Mouse (Mus musculus) cerebellum, adult 2 months (tissue): ENCODE results near the gene Eef2k.

Experiments used
- CTCF ChIP-seq: fragments of 200-500 bp; IDR thresholded peaks from 2 replicates; pipeline ENCODE4 v1.5.1; 2011; ENCODE audit warnings: low read depth, mild to moderate bottlenecking, control low read depth, low read length, moderate library complexity, borderline replicate concordance; ENCODE audit not compliant: insufficient read depth
- POLR2A ChIP-seq: fragments of 200-500 bp; IDR thresholded peaks from 2 replicates; pipeline ENCODE4 v1.6.1; 2011; ENCODE audit warnings: low read length, control low read depth, borderline replicate concordance; ENCODE audit not compliant: insufficient read depth

- no peak for TF ChIP-seq CTCF
- no peak for TF ChIP-seq POLR2A
Measured at GRCm38 (mm10) chr7:120870431-120871008, 27.9 kb downstream of the Eef2k start.
